Mouse (Mus musculus): ENCODE measurements around the gene Gm20721. TPM values are rescaled to one million over a fixed set of nuclear protein-coding genes. Genes with fewer than 3 reads are reported as not detected.

Gene Gm20721
- total and polyA plus RNA-seq, 2 experiments from 2014 or later: 10.8 TPM; not detected in 1

DNA sequence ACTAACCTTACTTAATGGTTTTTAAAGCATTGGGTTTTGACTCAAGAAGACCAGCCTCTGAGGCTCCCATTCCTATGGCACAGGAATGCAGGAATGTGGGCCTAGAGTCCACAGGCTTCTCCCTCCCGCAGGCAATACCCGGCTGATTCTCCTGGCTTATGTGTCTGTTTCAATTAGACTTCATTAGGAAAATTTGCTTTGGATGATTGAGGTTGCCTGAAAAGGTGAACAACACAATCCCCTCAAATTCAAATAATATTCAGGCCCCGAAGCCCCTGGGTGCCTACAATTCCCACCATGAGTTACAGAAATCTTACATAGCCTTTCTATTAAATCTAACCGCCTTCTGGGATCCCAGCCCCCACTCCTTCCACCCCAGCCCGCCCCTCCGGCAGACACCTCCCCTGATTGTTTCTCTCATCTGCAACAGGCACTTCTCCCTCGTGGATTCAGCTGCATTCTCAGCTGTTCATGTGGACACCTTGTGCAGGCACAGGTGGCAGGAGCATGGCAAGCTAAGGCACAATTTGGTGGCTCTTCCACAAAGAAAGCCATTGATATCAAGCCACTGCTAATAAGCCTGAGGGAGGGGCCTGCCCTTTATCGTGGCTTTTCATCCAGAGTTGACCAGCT lies 55.4 kb downstream of the Gm20721 start:
- Histone ChIP-seq H3K4me2 (ENCODE audit: low read depth, low read length, poor library complexity, severe bottlenecking) (peak overlapping the region; percentile 54), H3K27me3 (ENCODE audit: insufficient read depth, low read length) (peaks cover 9% of the 10 kb centered on the region), H3K9ac (replicated peaks; ENCODE audit: low read length, poor library complexity, severe bottlenecking) (peak overlapping the region; percentile 30; the same call in 1 of the 2 replicates), H3K9me3 (ENCODE audit: low read length) (peaks cover 7% of the 10 kb centered on the region; the same call in 1 of the 2 replicates), H3K36me3 (ENCODE audit: insufficient read depth, low read length) (no peaks in the 10 kb centered on the region), H3K4me1 (ENCODE audit: insufficient read depth, low read length) (no peaks in the 10 kb centered on the region; the same call in 1 of the 2 replicates), H3K4me3 (ENCODE audit: low read depth, low read length) (peak overlapping the region; percentile 28; the same call in 1 of the 2 replicates), H3K27ac (ENCODE audit: low read depth, low read length) (no peak overlapping the region; the same call in 1 of the 2 replicates)
- 59% methylated on average over 8 of the region's 8 CpGs for WGBS
- ATAC-seq (ENCODE audit: low FRiP score) (no peak), DNase-seq (ENCODE audit: low spot score) (no peak)
- no peak for TF ChIP-seq CTCF (IDR thresholded peaks at IDR 0.05)

DNA sequence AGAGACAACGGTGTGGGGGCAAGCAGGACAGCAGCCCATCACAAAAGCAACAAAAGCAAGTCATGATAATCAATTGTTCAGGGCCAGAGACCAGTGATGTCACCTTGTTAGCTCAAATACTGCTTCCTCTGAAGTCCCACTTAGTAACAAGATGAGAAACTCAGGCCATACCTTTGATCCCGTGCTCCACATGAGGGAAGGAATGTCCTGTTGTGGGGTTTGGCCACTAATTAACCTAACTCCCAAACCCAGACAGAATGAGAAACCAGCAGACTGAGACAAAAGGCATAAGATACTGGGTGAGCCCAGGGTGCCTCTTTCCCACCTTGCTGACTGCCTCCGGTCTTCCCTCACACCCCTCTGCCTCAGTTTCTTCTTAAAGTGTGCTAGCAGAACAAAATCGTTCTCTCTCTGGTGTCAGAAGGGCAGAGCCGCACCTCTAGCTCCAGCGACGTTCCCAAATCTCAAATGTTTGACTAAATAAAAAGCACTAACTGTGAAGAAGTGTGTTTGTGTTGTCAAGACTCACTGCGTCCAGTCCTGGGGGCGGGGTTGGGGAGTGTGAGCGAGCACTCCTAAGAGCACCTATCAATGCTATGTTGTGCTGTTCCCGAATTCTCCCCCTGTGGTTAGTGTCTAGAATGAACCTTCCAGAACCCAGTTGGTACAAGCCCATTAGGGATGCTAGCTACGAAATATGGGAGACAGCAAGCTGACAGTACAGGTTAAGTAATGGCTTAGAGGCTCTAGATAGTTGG lies 57.7 kb downstream of the Gm20721 start:
- peaks cover 20% of the 10 kb centered on the region for H3K36me3 ChIP-seq (ENCODE audit: insufficient read depth, low read length)
- ATAC-seq (ENCODE audit: low FRiP score) (no peak), DNase-seq (ENCODE audit: low spot score) (no peak)
- WGBS: 54% methylated on average over 12 of the region's 12 CpGs
- H3K4me1 ChIP-seq (ENCODE audit: insufficient read depth, low read length): no peaks in the 10 kb centered on the region; the same call in 1 of the 2 replicates
- no peak overlapping the region for H3K4me2 ChIP-seq (ENCODE audit: low read depth, low read length, poor library complexity, severe bottlenecking)
- 0 out of 2 replicates have a peak, but pooled peaks cover 4% of the 10 kb centered on the region for H3K9me3 ChIP-seq (ENCODE audit: low read length)
- TF ChIP-seq CTCF (IDR thresholded peaks at IDR 0.05): no peak
- no peak overlapping the region for H3K9ac ChIP-seq (replicated peaks; ENCODE audit: low read length, poor library complexity, severe bottlenecking)
- H3K27ac ChIP-seq (ENCODE audit: low read depth, low read length): no peak overlapping the region
- H3K4me3 ChIP-seq (ENCODE audit: low read depth, low read length): no peak overlapping the region
- H3K27me3 ChIP-seq (ENCODE audit: insufficient read depth, low read length): peaks cover 29% of the 10 kb centered on the region

DNA sequence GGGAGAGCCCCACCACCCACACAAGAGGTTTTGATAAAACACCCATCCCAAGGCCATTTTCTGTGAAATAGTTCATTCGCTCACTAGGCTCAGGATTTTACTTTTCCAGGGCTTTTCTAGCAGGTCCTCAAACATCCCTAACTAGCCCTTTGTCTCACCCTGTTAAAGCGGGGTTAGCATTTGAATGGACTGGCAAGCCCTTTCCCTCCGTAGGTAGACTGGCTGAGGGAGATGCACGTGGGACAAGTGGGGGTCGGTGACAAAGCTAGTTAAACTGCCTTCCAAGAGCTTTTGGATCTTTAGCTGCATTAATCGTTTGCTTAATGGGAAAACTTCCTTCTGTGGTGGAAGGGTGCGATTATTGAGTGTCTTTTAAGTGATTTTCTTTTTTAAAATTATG lies 58.6 kb downstream of the Gm20721 start:
- no peak for ATAC-seq (ENCODE audit: low FRiP score)
- TF ChIP-seq CTCF (IDR thresholded peaks at IDR 0.05): no peak
- no peak for DNase-seq (ENCODE audit: low spot score)
- Histone ChIP-seq H3K9me3 (ENCODE audit: low read length) (0 out of 2 replicates have a peak, but pooled peaks cover 4% of the 10 kb centered on the region), H3K4me3 (ENCODE audit: low read depth, low read length) (no peak overlapping the region), H3K4me1 (ENCODE audit: insufficient read depth, low read length) (no peaks in the 10 kb centered on the region; the same call in 1 of the 2 replicates), H3K27me3 (ENCODE audit: insufficient read depth, low read length) (peaks cover 29% of the 10 kb centered on the region), H3K9ac (replicated peaks; ENCODE audit: low read length, poor library complexity, severe bottlenecking) (no peak overlapping the region), H3K27ac (ENCODE audit: low read depth, low read length) (no peak overlapping the region), H3K4me2 (ENCODE audit: low read depth, low read length, poor library complexity, severe bottlenecking) (no peak overlapping the region), H3K36me3 (ENCODE audit: insufficient read depth, low read length) (peaks cover 21% of the 10 kb centered on the region)
- WGBS: 39% methylated on average over 7 of the region's 7 CpGs

DNA sequence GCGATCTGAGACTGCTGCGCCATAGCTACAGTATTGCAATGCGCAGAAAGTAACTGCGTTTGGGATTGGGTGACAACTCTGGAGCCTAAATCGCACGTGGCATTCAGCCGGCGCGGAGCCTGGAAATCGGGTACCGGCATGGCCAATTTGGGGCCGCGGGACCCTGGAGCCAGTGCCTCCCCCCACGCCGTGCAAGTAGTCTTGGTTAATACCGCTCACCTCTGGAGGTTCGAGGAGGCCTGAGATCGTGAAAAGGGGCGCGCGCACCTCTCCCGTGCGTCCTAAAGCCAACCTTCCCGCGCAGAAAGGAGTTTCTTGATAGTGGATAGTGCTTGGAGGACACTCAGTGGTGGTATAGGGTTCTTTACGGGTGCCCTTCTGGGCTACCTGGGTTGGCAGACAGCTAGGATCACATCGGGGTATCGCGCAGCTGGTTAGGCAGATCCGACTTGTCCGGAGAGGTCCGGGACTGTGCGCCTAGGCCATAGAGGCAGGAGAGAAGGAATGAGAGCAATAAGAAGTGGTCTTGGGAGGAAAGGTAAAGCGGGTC lies 60.5 kb downstream of the Gm20721 start:
- H3K9me3 ChIP-seq (ENCODE audit: low read length): 0 out of 2 replicates have a peak, but pooled peaks cover 4% of the 10 kb centered on the region
- no peaks in the 10 kb centered on the region for H3K4me1 ChIP-seq (ENCODE audit: insufficient read depth, low read length)
- peaks cover 29% of the 10 kb centered on the region for H3K27me3 ChIP-seq (ENCODE audit: insufficient read depth, low read length)
- ATAC-seq (ENCODE audit: low FRiP score) (no peak), DNase-seq (ENCODE audit: low spot score) (no peak)
- 49% methylated on average over 34 of the region's 34 CpGs for WGBS
- H3K27ac ChIP-seq (ENCODE audit: low read depth, low read length): no peak overlapping the region
- TF ChIP-seq CTCF (IDR thresholded peaks at IDR 0.05): no peak
- no peak overlapping the region; the same call in 1 of the 2 replicates for H3K4me3 ChIP-seq (ENCODE audit: low read depth, low read length)
- H3K36me3 ChIP-seq (ENCODE audit: insufficient read depth, low read length): peaks cover 32% of the 10 kb centered on the region
- H3K4me2 ChIP-seq (ENCODE audit: low read depth, low read length, poor library complexity, severe bottlenecking): no peak overlapping the region
- H3K9ac ChIP-seq (replicated peaks; ENCODE audit: low read length, poor library complexity, severe bottlenecking): no peak overlapping the region

DNA sequence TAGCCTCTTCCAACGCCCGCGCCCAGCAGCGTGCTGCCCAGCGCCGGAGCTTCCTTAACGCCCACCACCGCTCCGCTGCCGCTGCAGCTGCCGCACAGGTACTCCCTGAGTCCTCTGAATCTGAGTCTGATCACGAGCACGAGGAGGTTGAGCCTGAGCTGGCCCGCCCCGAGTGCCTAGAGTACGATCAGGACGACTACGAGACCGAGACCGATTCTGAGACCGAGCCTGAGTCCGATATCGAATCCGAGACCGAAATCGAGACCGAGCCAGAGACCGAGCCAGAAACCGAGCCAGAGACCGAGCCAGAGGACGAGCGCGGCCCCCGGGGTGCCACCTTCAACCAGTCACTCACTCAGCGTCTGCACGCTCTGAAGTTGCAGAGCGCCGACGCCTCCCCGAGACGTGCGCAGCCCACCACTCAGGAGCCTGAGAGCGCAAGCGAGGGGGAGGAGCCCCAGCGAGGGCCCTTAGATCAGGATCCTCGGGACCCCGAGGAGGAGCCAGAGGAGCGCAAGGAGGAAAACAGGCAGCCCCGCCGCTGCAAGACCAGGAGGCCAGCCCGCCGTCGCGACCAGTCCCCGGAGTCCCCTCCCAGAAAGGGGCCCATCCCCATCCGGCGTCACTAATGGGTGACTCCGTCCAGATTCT lies 61.6 kb downstream of the Gm20721 start:
- no peak for TF ChIP-seq CTCF (IDR thresholded peaks at IDR 0.05)

More for the DNA sequence above, 61.6 kb downstream of the Gm20721 start:
- H3K4me1 ChIP-seq (ENCODE audit: insufficient read depth, low read length): no peaks in the 10 kb centered on the region
- H3K4me3 ChIP-seq (ENCODE audit: low read depth, low read length): peak overlapping the region; percentile 29
- peaks cover 33% of the 10 kb centered on the region for H3K36me3 ChIP-seq (ENCODE audit: insufficient read depth, low read length)
- 0 out of 2 replicates have a peak, but pooled peaks cover 4% of the 10 kb centered on the region for H3K9me3 ChIP-seq (ENCODE audit: low read length)
- DNase-seq (ENCODE audit: low spot score): no peak
- peak overlapping the region; percentile 51 for H3K4me2 ChIP-seq (ENCODE audit: low read depth, low read length, poor library complexity, severe bottlenecking)
- ATAC-seq (ENCODE audit: low FRiP score): no peak
- H3K27me3 ChIP-seq (ENCODE audit: insufficient read depth, low read length): peaks cover 29% of the 10 kb centered on the region
- no peak overlapping the region for H3K27ac ChIP-seq (ENCODE audit: low read depth, low read length)
- 51% methylated on average over 58 of the region's 58 CpGs for WGBS
- no peak overlapping the region for H3K9ac ChIP-seq (replicated peaks; ENCODE audit: low read length, poor library complexity, severe bottlenecking)

Data from midbrain, postnatal 0 days (tissue).